Mouse (Mus musculus) mouse trophoblast stem cell (cell line): ENCODE results near the gene Notch1.

Experiments
- in situ Hi-C, 2 experiments: fragments of 300-500 bp; cut with MseI, MboI; formaldehyde crosslinking; loops; 2 replicates in 1 of 2; 3 replicates in 1 of 2; pipeline ENCODE4 v1.15.1; 2025

The Notch1 gene

GRCm38 (mm10) chr2:26531829-26532228 is 15.4 kb upstream of the Notch1 start:
- in situ Hi-C loops: no loop called here

- in situ Hi-C loops: no loop called here
These were observed 13.4 kb upstream of the Notch1 start for GRCm38 (mm10) chr2:26529881-26530280.

- in situ Hi-C loops: no loop called here
These were observed 12.8 kb upstream of the Notch1 start for GRCm38 (mm10) chr2:26529221-26529805.

GRCm38 (mm10) chr2:26526443-26527257 is 10.2 kb upstream of the Notch1 start:
- in situ Hi-C loops: no loop called here

GRCm38 (mm10) chr2:26525355-26526018 is 9.0 kb upstream of the Notch1 start:
- in situ Hi-C loops: no loop called here

- in situ Hi-C loops: no loop called here
These were observed 5.9 kb upstream of the Notch1 start for GRCm38 (mm10) chr2:26522327-26522726.

GRCm38 (mm10) chr2:26519753-26520152 is 3.3 kb upstream of the Notch1 start:
- in situ Hi-C loops: no loop called here

GRCm38 (mm10) chr2:26516987-26517386 is 524 bp upstream of the Notch1 start:
- in situ Hi-C loops: no loop called here

GRCm38 (mm10) chr2:26515335-26515734 is 1.1 kb downstream of the Notch1 start:
- in situ Hi-C loops: no loop called here

- in situ Hi-C loops: no loop called here
These were observed 3.2 kb downstream of the Notch1 start for GRCm38 (mm10) chr2:26513105-26513745.

GRCm38 (mm10) chr2:26508661-26509060 is 7.8 kb downstream of the Notch1 start:
- in situ Hi-C loops: no loop called here

- in situ Hi-C loops: no loop called here
These were observed 8.5 kb downstream of the Notch1 start for GRCm38 (mm10) chr2:26507961-26508391.

- in situ Hi-C loops: no loop called here
These were observed 9.0 kb downstream of the Notch1 start for GRCm38 (mm10) chr2:26507481-26507886.

GRCm38 (mm10) chr2:26506746-26507280 is 9.7 kb downstream of the Notch1 start:
- in situ Hi-C loops: no loop called here

- in situ Hi-C loops: no loop called here
These were observed 11.5 kb downstream of the Notch1 start for GRCm38 (mm10) chr2:26504772-26505480.

- in situ Hi-C loops: no loop called here
These were observed 12.5 kb downstream of the Notch1 start for GRCm38 (mm10) chr2:26503661-26504575.

GRCm38 (mm10) chr2:26502863-26503631 is 13.4 kb downstream of the Notch1 start:
- in situ Hi-C loops: no loop called here

- in situ Hi-C loops: no loop called here
These were observed 14.1 kb downstream of the Notch1 start for GRCm38 (mm10) chr2:26502299-26502862.

GRCm38 (mm10) chr2:26501651-26502141 is 14.8 kb downstream of the Notch1 start:
- in situ Hi-C loops: no loop called here
